Mouse (Mus musculus): ENCODE data around the gene Ccndbp1.
A peak's percentile ranks its signal among the peaks of the same experiment; 100 is the strongest.
"Not testable (repeated sequence)": the region's sequence is repeated elsewhere in the genome, so short reads cannot be mapped to it uniquely, and the experiment has no call there.

Gene Ccndbp1

DNA sequence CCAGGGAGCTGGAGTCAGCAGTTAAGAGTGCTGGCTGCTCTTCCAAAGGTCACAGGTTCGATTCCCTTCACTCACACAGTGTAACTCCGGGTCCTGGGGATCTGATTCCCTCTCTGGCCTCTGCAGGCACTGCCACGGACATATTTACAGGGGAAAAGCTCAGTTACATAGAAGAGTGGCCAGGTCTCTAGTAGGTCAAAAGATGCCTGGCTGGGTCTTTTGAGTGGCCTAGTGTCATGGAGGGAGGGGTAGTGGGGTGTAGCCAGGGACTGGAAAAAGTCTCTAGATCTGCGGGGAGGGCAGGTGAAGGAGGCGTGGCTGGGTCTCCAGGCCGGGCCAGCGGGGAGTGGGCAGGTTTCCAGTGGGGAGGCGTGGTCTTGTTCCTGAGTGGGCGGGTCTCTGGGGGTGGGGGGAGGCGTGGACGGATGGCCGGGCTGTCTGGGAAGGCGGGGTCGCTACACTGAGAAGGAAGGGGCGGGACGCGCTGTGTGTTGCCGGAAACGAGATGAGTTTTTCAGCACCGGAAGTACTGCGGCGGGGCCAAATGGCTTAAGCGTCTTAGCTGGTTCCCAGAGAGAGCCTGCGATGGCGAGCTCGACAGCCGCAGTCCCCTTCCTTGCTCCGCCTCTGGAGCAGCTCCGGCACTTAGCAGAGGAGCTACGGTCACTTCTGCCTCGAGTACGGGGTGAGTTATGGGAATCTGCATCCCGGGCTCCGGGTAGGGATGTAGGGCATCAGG, at the start of gene Ccndbp1:
Gene Ccndbp1 (plus strand): TSS at position 479 of the 739 bp plus-strand sequence.
- DNase-seq (ENCODE audit: low read depth) = peak; percentile 92

DNA sequence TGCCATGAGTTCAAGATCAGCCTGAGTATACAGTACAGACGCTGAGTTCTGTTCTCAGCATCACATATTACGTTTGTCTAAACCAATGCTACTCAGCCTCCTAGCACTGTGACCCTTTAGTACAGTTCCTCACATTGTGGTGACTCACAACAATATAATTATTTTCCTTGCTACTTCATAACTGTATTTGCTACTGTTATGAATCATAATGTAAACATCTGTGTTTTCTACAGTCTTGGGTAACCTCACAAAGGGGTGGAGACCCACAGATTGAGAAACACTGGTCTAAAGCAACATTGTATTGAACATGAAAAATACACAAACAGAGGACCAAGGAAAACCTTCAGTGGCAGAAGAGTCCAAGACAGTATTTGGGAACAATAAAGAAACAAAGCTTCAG, 48.8 kb upstream of the Ccndbp1 start:
- no peak for DNase-seq (ENCODE audit: low read depth)

DNA sequence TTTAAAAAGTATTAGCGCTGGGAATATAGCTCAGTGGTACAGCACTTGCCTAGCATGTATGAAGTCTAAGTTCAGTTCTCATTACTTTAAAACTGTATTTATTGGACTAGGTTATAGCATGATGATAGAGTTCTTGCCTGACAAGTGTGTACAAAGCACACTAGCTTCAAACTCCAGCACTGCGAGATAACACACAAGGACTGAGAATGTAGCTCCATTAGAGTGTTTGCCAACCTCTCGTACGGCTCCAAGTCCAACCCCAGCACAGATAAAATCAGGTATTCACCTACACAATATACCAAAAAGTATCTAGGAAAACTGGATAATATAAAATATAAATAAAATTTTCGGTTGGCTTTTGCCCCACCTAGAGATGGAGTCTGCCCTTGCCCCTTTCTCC, 48.4 kb upstream of the Ccndbp1 start:
- DNase-seq (ENCODE audit: low read depth) = no peak

DNA sequence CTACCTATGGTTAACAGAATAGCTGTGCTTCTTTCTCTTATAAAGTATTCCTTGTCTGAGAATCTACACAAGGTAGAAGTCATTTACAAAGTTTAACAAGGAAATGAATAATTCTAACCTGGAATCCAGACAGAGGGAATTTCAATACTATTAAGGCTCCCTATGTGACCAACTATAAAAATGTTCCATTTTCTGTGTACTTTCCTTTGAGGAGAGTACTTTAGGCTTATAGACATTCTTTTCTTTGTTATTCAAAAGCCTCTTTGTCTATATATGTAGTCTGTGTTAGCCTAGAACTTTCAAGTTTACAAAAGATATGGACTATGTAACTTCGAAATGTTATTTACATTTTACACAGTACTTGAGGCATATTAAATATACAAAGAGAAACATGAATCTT, 47.9 kb upstream of the Ccndbp1 start:
- no peak for DNase-seq (ENCODE audit: low read depth)

DNA sequence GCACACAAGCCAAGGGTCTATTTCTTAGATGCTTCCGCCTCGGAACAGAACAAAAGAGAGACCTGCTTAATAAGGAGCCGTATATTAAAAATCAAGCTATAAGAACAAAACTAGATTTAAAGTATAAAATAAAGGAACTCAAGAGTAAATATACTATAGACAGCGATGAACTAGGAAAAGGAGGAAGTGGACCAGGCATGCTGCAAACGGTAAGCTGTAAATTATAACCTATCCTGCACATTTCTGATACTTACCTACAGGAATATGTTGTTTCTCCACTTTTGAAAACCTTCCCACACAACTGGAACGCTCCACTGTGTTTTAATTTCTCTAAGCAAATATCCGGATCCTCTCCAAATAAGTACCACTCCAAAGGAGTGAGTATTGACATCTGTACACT, 45.1 kb upstream of the Ccndbp1 start:
- no peak for DNase-seq (ENCODE audit: low read depth)

DNA sequence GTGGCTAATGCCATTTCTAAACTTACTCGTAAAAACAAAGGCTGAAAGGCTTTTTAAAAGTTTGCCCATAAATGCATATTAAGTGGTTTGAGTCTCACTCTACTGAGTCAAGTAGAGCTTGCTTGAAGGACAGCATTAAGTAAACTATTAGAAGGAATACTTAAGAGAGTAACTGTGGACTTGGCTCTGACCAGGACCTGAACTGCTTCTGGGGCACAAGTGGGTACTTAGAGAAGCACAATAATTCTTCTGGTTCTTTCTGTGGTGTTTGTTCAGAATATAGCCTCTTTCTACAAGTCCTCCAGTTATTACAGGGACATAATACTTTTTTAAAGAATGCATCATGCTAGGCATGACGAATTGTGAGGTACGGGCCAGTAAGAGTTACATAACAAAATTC, 42.7 kb upstream of the Ccndbp1 start:
- no peak for DNase-seq (ENCODE audit: low read depth)

DNA sequence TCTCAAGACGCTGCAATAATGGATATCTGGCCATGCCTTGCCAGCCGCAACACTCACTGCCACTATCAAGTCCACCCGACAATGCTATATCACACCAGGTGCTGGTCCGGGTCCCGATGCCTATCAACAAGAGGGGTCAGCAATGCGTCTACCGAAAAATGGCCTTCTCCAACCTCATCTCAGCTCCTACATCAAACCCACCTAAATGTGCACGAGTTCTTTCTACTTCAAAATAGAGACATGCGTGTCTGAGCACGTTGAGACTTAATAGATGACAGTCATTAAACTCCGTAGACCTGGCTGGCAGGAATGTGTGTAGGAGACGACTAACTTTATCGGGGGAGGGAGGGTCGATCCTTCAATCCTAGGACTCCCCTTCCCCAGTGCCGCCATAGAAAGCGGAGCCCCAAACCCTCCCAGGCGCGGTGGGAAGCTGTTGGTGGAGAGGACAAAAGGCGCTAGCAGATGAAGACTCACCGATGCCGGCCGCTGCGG, 38.1 kb upstream of the Ccndbp1 start:
- DNase-seq (ENCODE audit: low read depth) = no peak

DNA sequence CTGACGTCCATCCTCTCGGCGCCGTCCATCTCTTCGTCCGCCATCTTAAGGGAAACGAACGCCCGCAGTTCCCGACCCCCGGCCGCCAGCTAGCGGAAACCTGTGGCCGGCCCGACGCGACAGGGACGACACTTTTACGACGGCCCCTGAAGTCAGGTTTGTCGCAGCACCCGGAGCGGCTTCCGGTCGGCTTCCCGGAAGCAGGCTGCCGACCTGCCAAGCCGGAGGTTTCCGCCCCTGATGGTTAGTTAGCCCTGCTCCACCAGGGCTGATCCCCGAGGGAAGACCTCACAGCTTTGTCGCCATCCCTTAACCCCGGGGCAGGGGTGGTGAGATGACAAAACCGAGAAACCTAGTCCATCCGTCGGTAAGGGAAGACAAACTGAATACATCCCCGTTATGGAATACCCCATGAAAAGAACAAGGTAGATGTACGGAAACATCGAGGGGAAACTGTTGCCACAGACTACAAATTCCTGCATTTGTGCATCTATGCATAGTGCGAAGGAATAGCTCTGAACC, 37.6 kb upstream of the Ccndbp1 start, which contains the start of gene Ubr1:
Gene Ubr1 (minus strand): TSS at position 157 of the 522 bp plus-strand sequence.
- peak; percentile 90 for DNase-seq (ENCODE audit: low read depth)

DNA sequence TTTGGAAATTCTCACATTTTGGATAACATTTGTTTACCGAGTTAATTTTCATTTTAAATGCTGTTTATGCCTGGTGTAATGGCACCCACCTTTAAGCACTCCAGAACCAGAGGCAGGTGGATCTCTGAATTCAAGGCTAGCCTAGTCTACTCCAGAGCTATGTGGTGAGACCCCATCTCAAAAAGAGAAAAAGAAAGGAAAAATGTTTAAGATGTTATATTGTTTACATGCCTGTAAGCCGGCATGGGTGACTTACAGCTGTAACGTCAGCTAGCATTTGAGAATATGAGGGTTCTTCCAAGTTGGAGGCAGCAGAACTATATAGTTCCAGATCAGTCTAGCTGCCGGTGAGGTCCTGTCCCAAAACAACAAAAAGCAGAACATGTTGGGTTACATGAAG, 36.4 kb upstream of the Ccndbp1 start:
- no peak for DNase-seq (ENCODE audit: low read depth)

DNA sequence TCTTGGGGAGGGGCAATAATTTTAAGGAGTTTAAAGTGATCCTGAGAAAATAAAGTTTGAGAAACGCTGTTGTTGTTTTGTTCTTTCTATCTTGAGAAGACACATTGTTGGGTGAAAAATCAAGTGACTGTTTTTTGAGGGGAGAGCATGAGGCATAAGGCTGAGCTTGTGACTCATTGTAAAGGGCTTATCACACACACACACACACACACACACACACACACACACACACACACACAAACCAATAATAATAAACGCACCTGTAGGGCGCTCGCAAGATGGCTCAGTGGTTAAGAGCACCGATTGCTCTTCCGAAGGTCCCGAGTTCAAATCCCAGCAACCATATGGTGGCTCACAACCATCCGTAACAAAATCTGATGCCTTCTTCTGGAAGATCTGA, 35.9 kb upstream of the Ccndbp1 start:
- DNase-seq (ENCODE audit: low read depth) = not testable (repeated sequence)

DNA sequence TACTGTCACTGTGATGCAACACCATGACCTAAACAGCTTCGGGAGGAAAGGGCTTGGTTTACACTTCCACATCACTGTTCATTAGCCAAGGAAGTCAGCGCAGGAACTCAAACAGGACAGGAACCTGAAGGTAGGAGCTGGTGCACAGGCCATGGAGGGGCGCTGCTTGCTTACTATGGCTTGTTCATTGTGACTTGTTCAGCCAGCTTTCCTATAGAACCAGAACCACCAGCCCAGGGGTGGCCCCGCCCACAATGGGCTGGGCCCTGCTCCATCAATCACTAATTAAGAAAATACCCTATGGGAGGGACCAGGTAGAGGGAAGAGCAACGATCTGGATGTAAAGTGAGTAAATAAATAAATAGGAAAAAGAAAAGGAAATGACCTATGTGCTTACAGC, 35.2 kb upstream of the Ccndbp1 start:
- DNase-seq (ENCODE audit: low read depth) = no peak

DNA sequence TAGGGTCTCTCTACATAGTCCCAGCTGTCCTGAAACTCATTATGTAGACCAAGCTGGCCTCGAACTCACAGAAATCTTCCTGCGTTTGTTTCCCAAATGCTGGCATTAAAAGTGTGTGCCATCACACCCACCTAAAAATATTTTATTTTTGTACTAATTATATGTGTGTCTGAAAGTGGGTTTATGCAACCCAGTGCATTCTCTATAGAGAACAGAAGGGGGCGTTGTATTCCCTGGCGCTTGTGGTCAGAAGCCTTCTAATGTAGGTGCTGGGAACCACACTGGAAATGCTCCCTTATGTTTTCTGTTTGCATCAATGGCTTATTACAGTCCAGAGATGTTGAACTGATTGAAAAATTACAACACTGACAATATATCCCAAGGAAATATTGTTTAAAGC, 31.9 kb upstream of the Ccndbp1 start:
- peak; percentile 57 for DNase-seq (ENCODE audit: low read depth)

DNA sequence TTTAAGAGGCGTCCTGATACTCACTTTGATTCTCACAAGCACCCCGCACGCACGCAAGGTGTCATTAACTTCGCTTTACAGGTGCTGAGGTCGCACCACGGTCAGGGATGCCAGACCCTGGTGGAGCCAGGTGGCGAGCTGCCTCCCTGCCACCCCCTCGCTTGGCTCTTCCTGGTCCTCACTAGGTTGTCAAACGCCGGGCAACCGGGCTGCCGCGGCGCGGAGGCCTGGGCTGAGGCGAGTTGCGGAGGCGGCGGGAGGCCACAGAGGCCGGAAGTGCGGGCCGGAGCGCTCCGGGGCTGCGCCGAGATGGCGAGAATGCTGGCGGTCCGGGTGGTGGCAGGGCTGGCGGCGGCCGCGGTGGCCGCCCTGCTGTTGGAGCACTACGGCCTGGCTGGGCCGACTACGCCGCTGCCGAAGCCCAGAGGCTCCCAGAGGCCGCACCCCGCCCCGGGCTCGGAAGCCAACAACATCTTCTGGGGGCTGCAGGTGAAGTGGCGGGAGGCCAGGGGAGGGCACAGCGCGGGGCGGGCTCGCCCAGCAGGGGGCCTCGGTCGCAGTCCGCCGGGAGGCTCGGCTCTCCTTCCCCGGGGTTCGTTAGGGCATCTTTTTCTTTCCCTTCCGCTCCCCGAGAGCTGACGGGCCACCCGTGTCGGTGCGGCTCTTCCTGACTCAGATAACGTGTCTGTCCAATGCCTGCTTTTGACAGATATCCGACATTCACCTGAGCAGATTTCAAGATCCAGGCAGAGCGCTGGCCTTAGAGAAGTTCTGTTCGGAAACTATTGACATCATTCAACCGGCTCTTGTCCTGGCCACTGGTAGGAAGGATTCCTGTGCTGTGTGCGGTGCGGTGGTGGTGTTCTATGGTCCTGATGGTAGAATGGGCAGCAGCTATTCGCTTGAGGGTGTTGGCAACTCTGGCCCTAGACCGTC, 30.9 kb upstream of the Ccndbp1 start, which contains the start of gene Tmem62:
Gene Tmem62 (plus strand): TSS at position 28 of the 936 bp plus-strand sequence.
- peak; percentile 78 for DNase-seq (ENCODE audit: low read depth)

DNA sequence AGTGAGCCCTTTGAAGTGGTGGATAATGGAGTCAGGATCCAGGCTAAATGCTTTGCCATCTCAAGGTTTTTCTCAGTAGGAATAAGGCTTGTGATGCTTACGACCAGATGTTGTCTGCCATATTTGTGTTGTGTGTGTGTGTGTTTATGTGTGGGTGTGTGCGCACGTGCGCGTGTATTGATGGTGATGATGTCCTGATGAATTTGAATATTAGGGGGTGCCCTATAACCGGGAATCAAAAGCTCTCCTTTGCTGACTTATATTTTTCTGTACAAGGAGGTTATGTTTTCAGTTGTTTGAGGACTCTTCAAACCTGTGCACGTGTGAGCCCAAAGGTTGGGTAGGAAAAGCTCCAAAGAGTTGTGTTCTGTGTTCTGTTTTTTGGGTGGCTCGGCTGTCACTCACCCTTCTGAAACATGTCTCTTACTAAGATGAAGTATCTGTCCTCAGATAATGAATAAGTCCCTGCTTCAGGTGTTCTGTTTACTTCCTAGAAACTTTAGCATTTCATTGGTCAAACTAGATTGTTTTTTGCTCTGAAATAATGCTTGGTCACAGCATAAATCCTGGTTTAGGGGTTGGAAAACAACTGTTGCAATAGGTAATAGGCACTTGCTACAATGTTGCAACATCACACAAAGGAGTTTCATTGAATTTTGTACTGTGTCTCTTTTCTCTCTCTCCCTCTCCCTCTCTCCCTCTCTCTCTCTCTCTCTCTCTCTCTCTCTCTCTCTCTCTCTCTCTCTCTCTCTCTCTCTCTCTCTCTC, 30.1 kb upstream of the Ccndbp1 start:
- peak; percentile 49 for DNase-seq (ENCODE audit: low read depth)

DNA sequence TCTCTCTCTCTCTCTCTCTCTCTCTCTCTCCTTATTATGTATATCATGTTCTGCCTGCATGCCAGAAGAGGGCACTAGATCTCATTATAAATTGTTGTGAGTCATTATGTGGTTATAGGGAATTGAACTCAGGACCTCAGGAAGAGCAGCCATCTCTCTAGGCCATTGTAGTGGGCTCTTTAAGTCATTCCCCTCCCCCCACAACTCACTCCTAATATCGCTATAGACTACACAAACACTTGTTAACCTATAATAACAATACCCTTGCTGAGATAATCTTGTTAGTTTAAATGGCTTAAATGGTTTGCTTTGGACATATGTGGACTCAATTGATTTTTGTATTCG, 29.5 kb upstream of the Ccndbp1 start:
- DNase-seq (ENCODE audit: low read depth) = peak; percentile 51

DNA sequence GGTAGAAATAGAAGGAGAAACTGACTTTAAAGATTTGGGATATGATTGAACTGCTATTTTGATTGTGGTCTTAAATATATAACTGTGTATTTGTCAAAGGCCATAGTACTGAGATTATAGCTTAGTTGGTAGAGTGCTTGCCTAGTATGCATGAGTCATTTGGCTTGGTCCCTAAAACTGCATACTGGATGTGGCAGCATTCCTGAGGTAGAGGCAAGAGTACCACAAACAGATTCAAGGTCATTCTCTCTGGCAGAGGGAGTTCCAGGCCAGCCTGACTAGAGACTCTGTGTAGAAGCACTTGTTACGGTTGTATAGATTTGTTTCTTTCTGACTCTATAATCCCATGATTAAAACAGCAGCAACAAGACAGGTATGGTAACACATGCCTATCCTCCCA, 28.4 kb upstream of the Ccndbp1 start:
- DNase-seq (ENCODE audit: low read depth) = no peak

DNA sequence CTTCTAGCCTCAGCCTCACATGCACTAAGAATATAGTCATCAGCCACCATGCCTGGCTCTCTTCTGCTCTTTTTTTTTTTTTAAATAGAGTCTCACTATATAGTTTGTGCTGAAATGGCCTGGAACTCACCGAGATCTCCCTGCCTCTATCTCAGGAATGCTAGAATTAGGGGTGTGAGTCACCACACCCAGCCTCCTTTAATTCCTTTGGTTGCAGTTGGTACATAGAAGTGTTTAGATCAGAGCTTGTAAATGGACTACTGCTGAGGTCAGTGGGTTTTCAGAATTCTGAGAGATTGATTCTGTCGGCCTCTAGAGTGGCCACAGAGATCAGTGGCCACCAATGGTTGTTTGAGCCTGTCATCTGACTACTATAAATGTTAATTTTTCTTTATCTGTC, 27.3 kb upstream of the Ccndbp1 start:
- no peak for DNase-seq (ENCODE audit: low read depth)

DNA sequence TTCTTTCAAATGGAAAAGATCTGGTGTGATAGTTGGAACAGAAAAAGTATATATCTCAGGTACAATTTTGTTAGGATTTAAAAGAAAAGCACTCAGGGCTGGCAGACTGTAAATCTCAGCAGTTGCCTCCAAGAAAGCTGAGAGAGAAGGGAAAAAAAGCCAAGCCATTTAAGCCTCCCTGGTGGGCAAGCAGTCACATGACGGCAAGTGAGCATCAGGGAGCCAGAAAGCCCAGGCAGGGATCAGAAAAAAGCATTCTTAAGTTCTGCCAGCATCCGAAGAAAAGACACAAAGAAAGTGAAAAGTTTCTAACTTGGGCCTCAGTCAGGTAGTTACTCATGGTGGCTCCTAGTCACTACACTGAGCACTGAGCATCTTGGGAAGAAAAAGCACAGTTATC, 24.6 kb upstream of the Ccndbp1 start:
- no peak for DNase-seq (ENCODE audit: low read depth)

DNA sequence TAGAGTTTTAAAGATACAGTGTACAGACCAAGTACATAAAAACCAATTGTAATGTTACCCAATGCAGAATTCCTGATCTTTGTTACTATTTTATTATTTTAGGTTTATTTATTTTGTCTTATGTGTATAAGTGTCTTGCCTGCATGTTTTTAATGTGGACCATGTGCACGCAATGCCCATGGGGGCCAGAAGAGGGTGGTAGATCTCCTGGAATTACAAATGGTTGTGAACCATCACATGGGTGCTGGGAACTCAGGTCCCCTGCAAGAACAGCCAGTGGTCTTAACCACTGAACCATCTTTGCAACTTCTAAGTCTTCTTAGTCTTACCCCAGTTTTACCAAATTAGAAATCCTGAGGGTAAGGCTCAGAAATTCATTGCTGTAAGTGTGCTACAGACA, 23.0 kb upstream of the Ccndbp1 start:
- DNase-seq (ENCODE audit: low read depth) = peak; percentile 32

DNA sequence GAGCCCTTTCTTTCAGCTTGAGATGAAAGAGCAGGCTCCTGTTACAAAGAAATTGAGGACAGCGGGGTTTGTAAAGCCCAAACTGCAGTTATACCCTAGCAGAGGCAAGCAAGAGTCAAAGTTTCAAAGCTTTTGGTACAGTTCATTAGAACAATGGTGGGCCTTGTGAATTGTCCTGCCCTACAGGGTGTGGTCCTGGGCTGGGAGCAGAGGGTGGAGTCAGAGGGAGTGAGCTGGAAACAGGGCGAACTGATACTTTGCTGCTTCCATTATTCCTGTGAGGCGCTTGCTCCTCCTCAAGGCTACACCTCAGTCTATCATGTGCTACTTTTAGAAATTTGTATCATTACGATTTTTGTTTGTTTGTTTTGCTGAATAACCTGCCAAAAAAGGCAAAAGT, 17.0 kb upstream of the Ccndbp1 start:
- DNase-seq (ENCODE audit: low read depth) = no peak

DNA sequence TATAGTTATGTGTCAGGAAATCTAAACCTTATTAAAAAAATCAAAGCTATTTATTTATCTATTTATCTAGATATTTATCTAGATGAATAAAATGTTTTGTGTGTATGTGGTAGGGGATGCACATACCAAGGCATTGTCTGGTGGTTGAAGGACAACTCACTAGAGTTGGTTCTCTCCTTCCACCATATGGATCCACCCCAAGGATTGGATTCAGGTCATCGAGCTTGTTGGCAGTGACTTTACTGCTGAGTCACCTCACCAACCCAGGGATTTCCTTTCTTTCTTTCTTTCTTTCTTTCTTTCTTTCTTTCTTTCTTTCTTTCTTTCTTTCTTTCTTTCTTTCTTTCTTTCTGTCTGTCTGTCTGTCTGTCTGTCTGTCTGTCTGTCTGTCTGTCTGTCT, 11.6 kb upstream of the Ccndbp1 start:
- DNase-seq (ENCODE audit: low read depth) = not testable (repeated sequence)

DNA sequence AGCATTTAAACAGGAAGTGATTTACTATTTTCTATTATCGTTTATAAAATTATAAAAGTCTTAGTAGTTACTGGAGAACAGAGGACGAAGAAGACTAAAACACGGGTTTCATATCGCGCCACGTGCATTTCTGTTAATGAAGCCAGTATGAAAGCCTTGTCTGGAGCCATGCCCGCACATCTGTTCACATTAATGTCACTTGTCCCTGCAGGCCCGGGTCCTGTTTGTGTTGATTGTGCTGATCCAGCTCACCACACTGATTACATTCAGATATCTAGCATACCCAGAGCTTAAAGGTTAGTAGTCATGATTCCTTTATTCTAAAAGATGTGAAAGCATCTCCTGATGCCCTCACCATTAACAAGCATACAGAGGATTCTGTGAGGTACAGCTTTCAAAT, 9.3 kb upstream of the Ccndbp1 start:
- DNase-seq (ENCODE audit: low read depth) = no peak
